In genomic region chr9:60746561-60746960, GRCm38 (mm10) we compare ENCODE assay signal across 25 mouse cellular contexts. TPM values are rescaled to one million over a fixed set of nuclear protein-coding genes. Genes with fewer than 3 reads are reported as not detected.
DNase-seq lines count a peak whose midpoint lies in the region; ATAC-seq and TF ChIP-seq lines count a peak whose summit lies in the region.
"Had no signal": no experiment of that assay in that cellular context is flagged by ENCODE, and none has a peak within 500 bp of the region (broad histone marks: within the 10 kb centered on the region; RNA-seq: fewer than 3 reads in every experiment).

No protein-coding gene starts in this region.

- 47% methylated on average over 6 of the region's 6 CpGs for WGBS in lung, postnatal 0 days

- no peaks in the 10 kb centered on the region for H3K36me3 ChIP-seq in lung, postnatal 0 days (ENCODE audit: insufficient read depth, low read length)
- H3K36me3 ChIP-seq: embryonic facial prominence, embryonic 12.5 days; embryonic facial prominence, embryonic 15.5 days; forebrain, embryonic 12.5 days; forebrain, embryonic 15.5 days; hindbrain, embryonic 12.5 days; hindbrain, embryonic 15.5 days had no signal

- TF ChIP-seq CTCF in lung, postnatal 0 days (IDR thresholded peaks at IDR 0.05): 0 out of 2 replicates have a peak, but pooled peaks have one; percentile 9

- H3K9me3 ChIP-seq in lung, postnatal 0 days (ENCODE audit: low read length): no peaks in the 10 kb centered on the region
- H3K9me3 ChIP-seq: embryonic facial prominence, embryonic 12.5 days; embryonic facial prominence, embryonic 15.5 days; forebrain, embryonic 12.5 days; forebrain, embryonic 15.5 days; hindbrain, embryonic 12.5 days; hindbrain, embryonic 15.5 days had no signal

- no peak for TF ChIP-seq EP300 in lung, postnatal 0 days (IDR thresholded peaks at IDR 0.05)

- no peak for ATAC-seq in lung, postnatal 0 days
- ATAC-seq: CD4-positive, CD25-positive, alpha-beta regulatory T cell, adult 4 months; forebrain, embryonic 15.5 days had no signal

- H3K4me3 ChIP-seq in lung, postnatal 0 days (ENCODE audit: low read depth, low read length): no peak overlapping the region
- H3K4me3 ChIP-seq: embryonic facial prominence, embryonic 12.5 days; embryonic facial prominence, embryonic 15.5 days; forebrain, embryonic 12.5 days; forebrain, embryonic 15.5 days; heart, adult 2 months; hindbrain, embryonic 12.5 days; hindbrain, embryonic 15.5 days had no signal

- no peak overlapping the region for H3K27ac ChIP-seq in lung, postnatal 0 days (ENCODE audit: low read length)
- H3K27ac ChIP-seq: embryonic facial prominence, embryonic 12.5 days; embryonic facial prominence, embryonic 15.5 days; forebrain, embryonic 12.5 days; forebrain, embryonic 15.5 days; heart, adult 2 months; hindbrain, embryonic 12.5 days; hindbrain, embryonic 15.5 days had no signal

- H3K4me2 ChIP-seq in lung, postnatal 0 days (replicated peaks; ENCODE audit: low read depth, low read length): no peak overlapping the region
- H3K4me2 ChIP-seq: embryonic facial prominence, embryonic 12.5 days; embryonic facial prominence, embryonic 15.5 days; forebrain, embryonic 12.5 days; forebrain, embryonic 15.5 days; heart, embryonic 11.5 days; hindbrain, embryonic 12.5 days; hindbrain, embryonic 15.5 days had no signal

- H3K9ac ChIP-seq in lung, postnatal 0 days (replicated peaks; ENCODE audit: low read depth): no peak overlapping the region
- H3K9ac ChIP-seq: embryonic facial prominence, embryonic 12.5 days; embryonic facial prominence, embryonic 15.5 days; forebrain, embryonic 12.5 days; forebrain, embryonic 15.5 days; hindbrain, embryonic 12.5 days; hindbrain, embryonic 15.5 days had no signal

- no peaks in the 10 kb centered on the region for H3K27me3 ChIP-seq in lung, postnatal 0 days (replicated peaks; ENCODE audit: insufficient read depth, low read length)
- H3K27me3 ChIP-seq: embryonic facial prominence, embryonic 12.5 days; embryonic facial prominence, embryonic 15.5 days; forebrain, embryonic 15.5 days; hindbrain, embryonic 15.5 days had no signal

- H3K4me1 ChIP-seq in lung, postnatal 0 days (ENCODE audit: insufficient read depth, low read depth, low read length): no peaks in the 10 kb centered on the region; the same call in 1 of the 2 replicates
- H3K4me1 ChIP-seq: forebrain, embryonic 12.5 days; hindbrain, embryonic 15.5 days had no signal

- DNase-seq in heart, adult 11 months: peak; percentile 76
- DNase-seq in heart, adult 8-10 months (ENCODE audit: low spot score): no peak
- no peak for DNase-seq in lung, postnatal 0 days (ENCODE audit: low spot score)
- no peak for DNase-seq in lung, postnatal 25 days (ENCODE audit: low spot score)
- peak; percentile 38 for DNase-seq in retina, postnatal 1 day
- no peak for DNase-seq in retina, embryonic 14.5 days (ENCODE audit: low spot score)
- DNase-seq in ovary, postnatal 36 days (ENCODE audit: low spot score): no peak
- DNase-seq: adrenal gland, adult 2 months; adrenal gland, postnatal 14 days; cerebellum, adult 11 months; cerebellum, adult 2 months; cerebellum, adult 9-11 months; cerebellum, postnatal 25 days; gastrocnemius, postnatal 14 days; heart, adult 2 months had no signal

RNA-seq across cellular contexts. Expression of gene Larp6, which starts 33.8 kb away (rescaled TPM):
- total RNA-seq in heart, adult 8-10 months (2022): 1 to 10 TPM; 1.1 to 2.0 (median 1.7) TPM
- 0.73 and 1.1 TPM in 2 replicates for polyA plus RNA-seq in lung, postnatal 0 days (2015; fragmentation: Nextera tagmentation; extraction: Ambion mirVana)
- total RNA-seq: common myeloid progenitor, adult 5-6 weeks; MEL had no signal
- polyA plus RNA-seq: CD4-positive, CD25-positive, alpha-beta regulatory T cell, adult 4 months had no signal

RNA-seq across cellular contexts. Expression of gene Uaca, which starts 47.8 kb away (rescaled TPM):
- total RNA-seq in heart, adult 8-10 months (2022): 10 to 100 TPM; 47.1 to 58.4 (median 50.7) TPM
- polyA plus RNA-seq in lung, postnatal 0 days (2015; fragmentation: Nextera tagmentation; extraction: Ambion mirVana): 23.5 and 25.9 TPM in 2 replicates
- polyA plus RNA-seq: CD4-positive, CD25-positive, alpha-beta regulatory T cell, adult 4 months had no signal

RNA-seq across cellular contexts. Expression of gene Lrrc49, which starts 58.6 kb away (rescaled TPM):
- 1 to 10 TPM; 3.5 to 4.2 (median 3.8) TPM for total RNA-seq in heart, adult 8-10 months (2022)
- polyA plus RNA-seq in lung, postnatal 0 days (2015; fragmentation: Nextera tagmentation; extraction: Ambion mirVana): 8.3 and 9.0 TPM in 2 replicates

Comparison
In these comparisons a context has a peak if more than half of its experiments do, and no peak if none do; other contexts are left out.
1. DNase-seq: peak in heart, adult 11 months (single experiment) and retina, postnatal 1 day (single experiment); none in heart, adult 8-10 months (single experiment), lung, postnatal 0 days (single experiment), lung, postnatal 25 days (single experiment), retina, embryonic 14.5 days (single experiment) and ovary, postnatal 36 days (single experiment).